Mouse (Mus musculus): ENCODE results near the gene Cenpp. TPM values are rescaled to one million over a fixed set of nuclear protein-coding genes. Genes with fewer than 3 reads are reported as not detected.

Gene Cenpp
- polyA plus RNA-seq, 1 experiment from 2014 or later, result 19.8 TPM

GRCm38 (mm10) chr13:49420754-49421605 is 231.6 kb downstream of the Cenpp start, which contains the start of gene Ippk:
Gene Ippk (plus strand): TSS chr13:49421249.
- ATAC-seq (ENCODE audit: insufficient number of reproducible peaks, low FRiP score, low TSS enrichment, low read depth), result peak; percentile 98

More at GRCm38 (mm10) chr13:49420754-49421605, 231.6 kb downstream of the Cenpp start, which contains the start of gene Ippk:
- peaks cover 18% of the 10 kb centered on the region for H3K4me1 ChIP-seq
- H3K9ac ChIP-seq, result peak within 1 kb of the TSS; percentile 84
- no peaks in the 10 kb centered on the region for H3K27me3 ChIP-seq
- under 1% methylated on average over 68 of the region's 69 CpGs for WGBS
- peak within 1 kb of the TSS; percentile 89 for H3K4me2 ChIP-seq (replicated peaks)
- peak within 1 kb of the TSS; percentile 87 for H3K27ac ChIP-seq (replicated peaks)
- 0 out of 2 replicates have a peak, but pooled peaks cover 3% of the 10 kb centered on the region for H3K36me3 ChIP-seq
- no peaks in the 10 kb centered on the region for H3K9me3 ChIP-seq (replicated peaks)
- H3K4me3 ChIP-seq (replicated peaks), result peak within 1 kb of the TSS; percentile 95

Other genes with a start within 250 kb of the Cenpp start
- gene Ippk, start 231.5 kb downstream of the Cenpp start, polyA plus RNA-seq (2015; fragmentation: Nextera tagmentation; extraction: Ambion mirVana), result 12.7 and 13.4 TPM in 2 replicates
- 0.79 and 1.7 TPM in 2 replicates for gene Tes3-ps, start 159.5 kb downstream of the Cenpp start, polyA plus RNA-seq (2015; fragmentation: Nextera tagmentation; extraction: Ambion mirVana)
- gene Ecm2, start 148.0 kb downstream of the Cenpp start, polyA plus RNA-seq (2015; fragmentation: Nextera tagmentation; extraction: Ambion mirVana), result 2.2 and 2.3 TPM in 2 replicates
- 157 and 167 TPM in 2 replicates for gene Aspn, start 108.3 kb downstream of the Cenpp start, polyA plus RNA-seq (2015; fragmentation: Nextera tagmentation; extraction: Ambion mirVana)
- 35.3 and 38.6 TPM in 2 replicates for gene Omd, start 70.3 kb downstream of the Cenpp start, polyA plus RNA-seq (2015; fragmentation: Nextera tagmentation; extraction: Ambion mirVana)
- 201 and 212 TPM in 2 replicates for gene Ogn, start 44.7 kb downstream of the Cenpp start, polyA plus RNA-seq (2015; fragmentation: Nextera tagmentation; extraction: Ambion mirVana)
- gene Nol8, start 293 bp upstream of the Cenpp start, polyA plus RNA-seq (2015; fragmentation: Nextera tagmentation; extraction: Ambion mirVana), result 12.9 and 13.9 TPM in 2 replicates
- gene Iars, start 29.3 kb upstream of the Cenpp start, polyA plus RNA-seq (2015; fragmentation: Nextera tagmentation; extraction: Ambion mirVana), result 59.6 and 62.8 TPM in 2 replicates
- gene Gm30302, start 146.2 kb upstream of the Cenpp start, polyA plus RNA-seq (2015; fragmentation: Nextera tagmentation; extraction: Ambion mirVana), result not detected in 2 replicates

All from embryonic facial prominence, embryonic 15.5 days (tissue).